Mouse (Mus musculus): ENCODE measurements at regions not wholly inside any gene's neighbourhood (a gene's known extent, or its start where the extent isn't known, plus 50 kb on each side); places are given as distances from the start of the nearest gene placed in this dataset.

DNA sequence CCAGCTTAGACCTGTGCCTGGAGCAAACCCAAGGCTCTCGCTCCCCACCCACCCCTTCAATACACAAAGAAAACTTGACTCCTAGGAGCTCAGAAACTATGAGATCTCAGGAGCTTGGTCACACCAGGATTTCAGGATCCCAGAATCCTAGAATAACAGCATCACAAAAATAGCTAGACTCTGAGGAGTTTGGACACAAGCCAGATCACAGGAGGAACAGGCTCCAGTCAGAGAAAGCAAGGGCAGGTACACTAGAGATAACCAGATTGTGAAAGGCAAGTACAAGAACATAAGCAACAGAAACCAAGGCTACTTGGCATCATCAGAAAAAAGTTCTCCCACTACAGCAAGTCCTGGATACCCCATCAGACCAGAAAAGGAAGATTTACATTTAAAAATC is 221.5 kb downstream of the Epha7 start:
- no peak for DNase-seq

DNA sequence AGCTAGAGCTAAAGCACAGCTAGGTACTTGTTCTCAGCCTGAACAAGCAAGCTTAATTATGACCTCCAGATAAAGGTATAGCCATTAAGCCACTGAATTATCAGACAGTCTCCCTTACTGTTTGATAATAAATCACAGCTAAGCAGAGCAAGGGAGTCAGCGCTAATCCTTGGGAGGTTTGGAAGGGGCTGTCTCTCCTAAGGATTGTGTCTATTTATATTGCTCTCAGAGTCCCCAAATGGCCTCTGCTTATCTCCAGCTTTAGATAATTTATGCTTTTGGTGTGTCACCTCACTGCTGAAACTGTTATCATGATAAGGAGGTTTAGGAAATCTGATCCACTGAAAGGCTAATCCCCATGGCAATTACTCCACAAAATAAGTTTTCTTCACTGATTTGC is 227.1 kb downstream of the Epha7 start:
- DNase-seq = no peak

DNA sequence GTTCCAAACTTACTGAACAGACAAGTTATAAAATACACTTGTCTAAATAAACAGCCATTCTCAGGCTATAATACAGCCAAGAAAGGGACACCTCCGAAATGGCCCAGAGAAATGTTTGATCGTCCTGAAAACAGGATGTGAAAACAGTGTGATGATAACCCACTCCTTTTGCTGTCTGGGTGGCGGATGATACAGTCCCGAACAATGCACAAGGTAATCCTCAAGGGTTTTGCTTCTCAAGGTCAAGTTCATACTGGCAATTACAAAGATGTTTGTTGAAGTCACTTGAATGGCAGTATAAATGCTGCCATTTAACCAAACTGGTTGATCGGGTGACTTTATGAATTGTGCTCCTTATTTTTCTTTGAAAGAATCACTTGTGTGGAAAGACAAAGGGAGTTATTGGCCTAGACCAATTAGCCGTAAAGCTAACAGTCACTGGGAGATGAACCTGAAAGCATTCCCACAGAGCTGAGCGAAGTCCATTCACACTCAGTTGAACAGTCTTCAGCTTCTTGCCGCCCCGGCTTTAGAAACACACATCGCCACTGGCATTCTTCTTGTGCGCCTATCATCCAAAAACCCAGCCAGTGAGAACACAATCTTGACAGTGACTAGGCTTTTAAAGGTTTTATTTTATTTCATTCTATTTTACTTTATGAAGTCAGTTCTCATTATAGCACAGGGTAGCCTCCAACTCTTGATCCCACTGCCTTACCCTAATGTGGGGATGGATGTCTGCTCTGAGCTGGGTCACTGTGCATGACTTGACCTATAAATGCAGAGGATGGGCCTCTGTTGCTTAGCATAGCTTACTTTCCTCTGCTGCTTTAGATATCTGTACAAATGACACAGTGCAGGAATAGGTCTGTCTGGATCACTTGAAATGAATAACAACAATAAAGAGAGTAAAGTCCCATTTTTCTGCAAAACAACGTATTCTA is 256.0 kb downstream of the Epha7 start:
- no peak for DNase-seq

DNA sequence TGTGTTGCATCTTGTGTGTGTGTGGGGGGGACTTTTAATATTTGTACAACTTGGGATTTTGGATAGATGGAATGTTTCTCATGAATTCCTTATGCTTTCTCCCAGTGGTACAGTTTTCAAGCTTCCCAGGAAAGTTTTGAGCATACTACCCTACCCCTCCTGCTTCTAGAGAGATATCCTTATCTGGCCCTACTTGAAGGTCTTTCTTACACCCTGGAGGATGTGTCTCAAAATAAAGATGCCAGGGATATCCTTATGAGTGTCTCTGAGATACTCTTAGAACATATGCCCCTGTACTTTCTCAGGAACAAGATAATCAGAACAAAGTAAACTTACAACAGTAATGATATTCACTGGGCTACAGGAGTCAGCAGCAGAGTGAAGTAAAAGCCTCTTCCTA is 261.3 kb downstream of the Epha7 start:
- DNase-seq = no peak

DNA sequence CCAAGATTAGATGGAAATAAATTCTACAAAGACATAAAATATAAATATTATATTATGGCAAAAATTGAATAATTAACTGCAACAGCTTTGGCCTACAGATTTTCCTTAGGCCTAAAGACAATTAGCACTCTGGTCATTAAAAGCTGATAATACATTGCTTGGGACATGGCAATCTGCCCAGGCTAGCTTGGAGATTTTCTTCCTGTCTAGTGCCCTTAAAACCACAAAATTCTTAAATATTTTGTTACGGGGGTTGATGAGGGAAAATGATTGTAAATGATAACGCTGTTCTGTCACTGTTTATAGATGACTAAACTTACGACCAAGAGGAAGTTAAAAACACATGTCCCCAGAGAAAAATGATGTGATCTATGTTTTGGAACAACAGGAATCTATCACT is 261.9 kb downstream of the Epha7 start:
- no peak for DNase-seq

DNA sequence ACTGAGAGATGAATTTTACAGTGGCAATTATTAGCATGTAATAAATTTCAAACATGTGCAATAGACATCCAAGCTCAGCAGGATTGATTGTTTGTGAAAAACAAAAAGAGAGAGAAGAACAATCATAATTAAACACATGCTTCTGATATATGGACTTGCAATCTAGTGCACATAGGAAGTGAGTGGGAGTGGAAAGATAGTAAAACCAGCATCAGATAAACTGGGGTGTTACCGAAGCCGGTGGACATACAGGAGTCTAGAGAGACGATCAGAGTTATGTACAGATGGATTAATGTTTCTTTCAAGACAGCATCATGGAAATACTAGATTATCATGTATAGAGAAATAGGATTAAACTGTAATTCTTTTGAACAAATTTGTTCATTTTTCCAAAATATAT is 263.8 kb downstream of the Epha7 start:
- DNase-seq = no peak

DNA sequence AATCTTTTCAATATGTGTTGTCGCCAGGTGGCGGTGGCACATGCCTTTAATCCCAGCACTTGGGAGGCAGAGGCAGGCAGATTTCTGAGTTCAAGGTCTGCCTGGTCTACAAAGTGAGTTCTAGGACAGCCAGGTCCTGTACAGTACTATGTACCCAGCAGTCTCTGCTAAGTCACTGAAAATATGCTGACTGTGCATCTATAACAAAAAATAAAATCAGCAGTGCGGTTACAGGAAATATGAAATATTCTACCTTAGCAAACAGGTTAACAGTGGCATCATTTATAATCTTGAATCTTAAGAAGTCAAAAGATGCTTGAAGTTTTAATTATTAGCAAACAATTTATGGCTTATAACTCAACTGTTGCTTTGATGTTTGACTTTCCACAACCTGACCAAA is 265.5 kb downstream of the Epha7 start:
- no peak for DNase-seq

DNA sequence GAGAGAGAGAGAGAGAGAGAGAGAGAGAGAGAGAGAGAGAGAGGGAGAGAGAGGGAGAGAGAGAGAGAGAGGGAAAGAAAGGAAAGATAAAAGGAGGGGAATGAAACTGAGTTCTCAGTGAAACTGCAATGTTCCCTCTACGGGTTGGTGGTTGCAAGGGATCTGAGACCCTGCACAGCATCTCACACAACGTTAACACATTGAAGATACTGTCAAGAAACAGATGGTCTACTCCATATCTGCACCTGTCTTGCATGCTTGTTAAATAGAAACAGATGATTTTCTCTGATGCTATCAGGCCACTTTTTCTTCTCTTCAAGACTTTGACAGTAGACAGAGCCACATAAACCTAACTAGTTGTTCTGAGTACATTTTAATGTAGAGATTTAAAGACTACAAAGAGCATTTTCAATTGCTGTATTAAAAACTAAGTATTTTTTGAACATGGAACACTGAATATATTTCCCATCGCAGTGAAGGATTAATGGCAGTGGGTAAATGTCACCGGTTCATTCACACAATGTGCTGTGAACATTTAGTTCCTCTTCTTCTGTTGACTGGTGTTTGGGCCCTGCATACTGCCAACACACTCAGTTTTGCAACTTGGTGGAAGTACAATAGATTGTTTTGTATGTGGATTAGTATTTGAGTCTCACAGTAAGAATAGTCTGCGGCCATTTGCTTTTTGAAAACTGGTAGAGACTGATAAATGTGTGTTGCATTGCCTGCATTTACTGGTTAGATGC is 270.8 kb downstream of the Epha7 start:
- no peak for DNase-seq

DNA sequence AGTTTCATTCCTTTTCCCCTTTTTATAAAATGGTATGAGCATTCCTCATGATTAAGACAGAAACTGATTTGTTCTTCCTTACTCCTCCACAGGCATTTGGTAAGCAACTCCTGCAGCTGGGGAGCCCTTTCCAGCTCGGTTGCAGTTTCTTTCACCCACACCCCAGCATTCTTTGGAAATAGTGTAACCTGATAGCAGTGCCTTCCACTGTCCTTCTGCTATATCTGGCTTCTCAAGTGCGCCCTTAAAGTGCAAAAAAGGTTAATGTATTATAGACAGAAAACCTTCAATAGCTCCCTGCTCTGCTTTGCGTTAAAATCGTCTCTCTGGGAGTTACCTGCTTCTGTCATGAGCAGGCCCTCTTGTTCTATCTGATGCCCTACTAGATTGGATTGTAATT is 278.0 kb downstream of the Epha7 start:
- no peak for DNase-seq

DNA sequence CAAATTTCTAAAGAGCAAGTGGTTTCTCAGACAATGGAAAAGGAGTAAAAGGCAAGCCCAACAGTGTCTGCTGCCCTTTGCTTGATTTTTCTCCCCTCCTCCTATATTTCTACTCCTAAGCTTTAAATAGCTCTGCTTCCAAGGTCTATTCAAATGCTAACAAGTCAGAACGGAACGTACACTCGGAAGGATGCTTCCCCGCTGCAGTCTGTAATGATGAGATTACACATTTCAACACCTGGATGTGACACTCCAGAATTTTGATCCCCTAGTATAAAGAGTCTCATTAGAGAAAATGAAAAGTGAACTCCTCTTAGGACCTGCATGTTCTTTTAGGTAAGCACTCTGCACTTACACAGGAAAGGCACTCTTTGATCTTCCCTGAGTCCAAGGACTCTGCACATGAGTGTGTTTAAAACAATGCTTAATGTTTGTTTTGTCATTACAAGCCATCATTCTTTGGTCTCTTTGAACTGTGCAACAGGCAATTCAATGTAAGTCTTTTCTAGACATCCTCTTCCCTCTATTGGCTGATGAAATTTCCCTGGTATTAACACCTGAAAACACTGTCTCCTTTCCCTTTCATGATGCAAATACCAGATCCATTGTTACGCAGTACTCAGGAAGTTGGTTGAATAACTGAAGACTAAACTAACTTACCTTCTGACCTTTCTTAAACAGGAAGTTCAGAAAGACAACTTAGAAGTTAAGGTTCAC is 278.7 kb downstream of the Epha7 start:
- DNase-seq = no peak

DNA sequence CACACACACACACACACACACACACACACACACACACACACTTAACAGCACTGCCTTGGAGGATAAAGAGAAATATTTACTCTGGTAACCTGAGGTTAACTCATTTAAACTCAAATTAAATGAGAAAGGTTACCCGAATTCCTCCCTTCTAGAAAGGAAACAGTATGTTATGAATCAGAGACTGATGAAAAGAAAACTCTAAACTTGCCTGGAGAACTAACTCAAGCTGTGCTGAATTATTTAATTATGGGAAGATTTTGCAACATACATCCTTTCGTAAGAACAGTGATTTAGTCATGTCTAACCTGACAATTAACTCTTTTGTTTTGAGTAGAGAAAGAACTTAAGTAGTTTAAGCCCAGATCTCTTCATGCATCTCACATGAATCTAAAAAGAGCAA is 289.4 kb downstream of the Epha7 start:
- no peak for DNase-seq

DNA sequence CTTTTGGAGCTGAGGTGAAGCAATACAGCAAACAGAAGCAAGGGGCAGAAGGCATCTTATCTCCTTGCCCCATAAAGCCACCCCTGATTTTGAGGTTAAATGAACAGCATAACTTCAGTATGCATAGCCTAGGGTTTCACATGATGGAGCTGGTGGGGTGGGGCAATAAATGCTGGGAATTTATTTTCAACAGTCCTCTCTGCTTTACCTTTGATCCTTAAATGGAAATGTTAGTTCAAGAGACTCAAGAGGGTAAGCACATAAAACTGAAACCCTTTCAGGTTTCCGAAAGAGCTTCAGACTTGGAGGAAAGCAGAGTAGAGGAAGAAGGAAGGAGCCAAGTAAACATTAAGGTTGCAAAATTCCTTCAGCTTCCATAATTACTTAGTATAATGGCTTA is 290.5 kb downstream of the Epha7 start:
- DNase-seq = no peak

DNA sequence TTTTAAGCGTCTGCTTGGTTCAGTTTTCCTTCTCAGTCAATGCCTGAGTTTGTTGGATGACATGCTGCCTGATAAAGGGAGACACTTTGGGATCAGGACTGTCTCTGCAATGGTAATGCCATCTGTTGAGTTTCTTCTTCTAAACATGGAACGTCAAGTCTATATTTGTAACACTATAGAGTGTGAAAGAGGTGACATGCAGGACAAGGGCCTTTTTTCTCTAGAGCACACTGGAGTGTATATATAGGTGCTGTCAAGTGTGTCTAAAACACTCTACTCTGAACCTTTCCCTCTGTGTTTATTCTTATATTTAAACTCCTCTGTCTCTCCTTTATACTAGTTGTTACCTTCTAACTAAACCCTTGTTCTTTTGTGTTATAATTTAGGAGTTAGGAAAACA is 299.6 kb downstream of the Epha7 start:
- DNase-seq = no peak

DNA sequence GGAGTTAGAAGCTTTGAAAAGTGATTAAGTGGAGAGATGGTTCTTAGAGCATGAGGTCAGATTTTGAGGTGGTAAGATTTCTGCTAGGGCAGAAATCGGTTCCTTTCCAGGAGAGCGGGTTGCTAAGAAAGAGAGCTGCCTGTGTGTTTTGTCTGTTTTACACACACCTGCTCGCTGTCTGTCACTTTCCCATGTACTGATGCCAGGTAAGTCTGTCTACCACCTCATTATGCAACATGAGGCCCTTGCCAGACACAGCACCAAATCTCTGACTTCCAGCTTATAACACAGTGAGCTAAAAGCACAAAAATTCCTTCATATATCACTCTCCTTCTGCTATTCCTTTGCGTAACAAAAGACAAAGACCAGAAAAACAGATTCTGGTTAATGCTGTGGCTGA is 304.1 kb downstream of the Epha7 start:
- DNase-seq = no peak

DNA sequence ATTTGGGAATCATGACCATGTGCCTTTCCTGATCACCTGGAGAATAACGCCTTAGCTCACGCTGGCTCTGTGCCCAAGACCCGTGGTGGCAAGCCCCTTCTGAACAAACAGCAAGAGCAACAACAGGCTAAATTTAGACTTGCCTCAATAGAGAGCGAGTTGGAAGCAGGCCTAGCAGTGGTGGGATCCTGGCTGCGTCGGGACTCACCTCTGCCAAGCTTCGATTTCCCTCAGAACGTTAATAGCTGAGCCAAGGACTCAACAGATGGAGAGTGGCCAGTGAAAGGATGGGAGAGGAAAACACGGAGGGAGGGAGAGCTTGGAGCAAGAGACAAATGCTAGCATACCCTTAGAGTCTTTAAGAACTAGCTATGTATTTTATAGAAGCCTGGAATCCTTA is 305.0 kb downstream of the Epha7 start:
- DNase-seq = peak; percentile 31

DNA sequence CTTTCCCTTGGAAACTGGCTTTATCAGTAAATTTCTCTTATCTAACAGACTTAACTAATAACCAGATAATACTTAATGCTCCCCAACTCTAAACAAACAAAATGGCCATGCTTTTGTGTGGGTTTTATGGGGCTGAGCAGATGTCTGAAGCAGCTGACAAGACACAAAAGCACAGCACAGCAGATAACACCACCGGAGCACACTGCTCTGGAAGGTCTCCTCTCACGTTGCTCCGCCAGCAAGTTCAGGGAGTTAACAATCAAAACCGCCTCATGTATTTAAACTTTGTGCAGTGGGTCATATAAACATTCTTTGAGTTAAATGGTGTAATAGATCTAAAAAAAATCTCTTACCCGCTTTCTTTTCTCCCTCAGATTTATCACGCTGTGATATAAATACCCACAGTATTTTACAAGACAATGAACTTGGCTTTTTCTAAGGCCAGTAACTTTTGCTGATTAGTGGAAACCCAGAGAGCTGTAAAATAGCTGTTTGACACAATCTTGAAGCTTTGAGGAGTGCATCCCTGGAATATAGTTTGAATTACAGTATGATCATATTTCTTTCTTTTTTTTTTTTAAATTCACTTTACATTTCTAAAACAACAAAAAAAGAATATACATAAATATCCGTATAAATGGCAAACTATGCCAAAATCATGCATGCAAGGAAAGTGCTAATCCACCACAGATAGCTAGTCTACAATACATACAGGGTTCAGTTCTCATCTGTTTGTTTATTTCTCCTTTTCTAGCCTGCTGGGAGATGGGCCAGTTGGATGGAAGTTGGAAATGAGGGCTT is 305.9 kb downstream of the Epha7 start:
- no peak for DNase-seq

DNA sequence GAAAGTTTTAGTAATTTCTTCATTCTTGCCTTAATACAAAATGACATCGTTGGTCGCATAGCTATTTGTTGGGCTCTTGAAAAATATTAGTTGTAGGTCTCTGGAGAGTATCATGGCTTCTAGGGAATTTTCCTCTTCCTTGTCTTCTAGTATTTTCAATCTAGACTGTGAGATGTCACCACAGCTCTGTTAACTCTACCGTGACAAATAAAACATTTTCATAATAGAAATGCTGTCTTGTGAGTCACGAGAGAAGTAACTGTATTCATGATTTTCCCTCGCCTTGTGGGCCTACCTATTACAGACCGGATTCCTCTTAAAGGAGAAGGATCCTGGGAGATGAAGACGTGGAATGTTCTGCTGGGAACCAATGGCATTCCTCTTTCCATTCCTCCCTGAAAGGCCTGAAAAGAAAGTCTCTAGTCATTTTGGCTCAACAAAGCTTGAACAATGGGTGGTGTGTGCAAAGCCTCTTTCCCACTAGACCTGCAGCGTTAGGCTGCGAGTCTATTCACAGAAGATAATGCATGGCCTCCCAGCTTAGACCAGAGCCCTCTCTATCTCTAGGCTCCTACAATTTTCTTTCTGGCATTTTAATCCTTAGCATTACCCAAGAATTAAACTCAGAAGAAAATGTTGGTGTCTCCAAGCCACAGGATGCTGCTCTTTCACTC is 306.7 kb downstream of the Epha7 start:
- DNase-seq = no peak

DNA sequence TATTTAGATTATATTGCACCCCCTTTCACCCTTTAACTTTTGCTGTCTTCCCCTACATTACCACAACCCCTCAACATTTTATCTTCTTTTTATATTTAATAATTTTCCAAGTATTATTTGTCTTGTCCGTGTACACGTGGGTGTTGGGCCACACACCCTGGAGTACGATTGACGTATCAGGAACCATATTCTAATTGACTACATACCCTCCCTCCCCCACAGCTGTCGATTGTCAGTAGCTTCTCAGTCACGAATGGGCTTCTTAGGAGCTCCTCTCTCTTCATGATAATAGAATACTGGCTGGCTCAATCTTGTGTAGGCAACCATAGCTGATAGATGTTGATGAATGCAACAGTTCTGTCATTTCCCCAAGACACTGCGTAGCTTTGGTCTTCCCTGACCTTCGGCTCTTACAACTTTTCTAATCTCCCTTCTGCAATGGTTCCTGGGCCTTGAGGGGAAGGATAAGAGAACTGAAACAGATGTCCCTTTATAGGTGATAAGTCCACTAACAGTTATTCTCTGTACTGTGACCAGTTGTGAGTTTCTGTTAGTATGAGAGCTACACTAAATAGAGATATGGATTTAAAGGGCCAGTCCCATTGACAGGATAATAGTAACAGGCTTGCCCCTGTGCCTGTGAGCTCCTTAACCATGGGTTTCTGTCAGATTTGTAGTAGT is 310.9 kb downstream of the Epha7 start:
- no peak for DNase-seq

DNA sequence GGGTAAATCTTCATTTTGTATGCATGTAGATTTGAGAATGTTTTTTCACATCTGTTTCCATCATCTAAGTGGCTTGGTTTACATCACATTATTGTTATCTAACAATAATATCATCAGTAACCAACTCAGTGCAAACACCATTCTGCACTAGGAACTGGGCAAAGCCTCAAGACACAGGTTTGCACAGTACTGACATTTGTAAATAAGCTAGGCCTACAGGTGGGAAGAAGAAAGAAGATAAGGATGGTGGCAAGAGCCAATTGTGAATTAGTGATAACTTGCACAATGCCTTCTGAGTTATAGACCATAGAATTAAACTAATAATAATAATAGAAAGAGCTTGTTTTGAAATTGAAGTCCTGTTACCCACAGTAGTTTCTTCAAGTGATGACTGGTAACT is 317.6 kb downstream of the Epha7 start:
- no peak for DNase-seq

DNA sequence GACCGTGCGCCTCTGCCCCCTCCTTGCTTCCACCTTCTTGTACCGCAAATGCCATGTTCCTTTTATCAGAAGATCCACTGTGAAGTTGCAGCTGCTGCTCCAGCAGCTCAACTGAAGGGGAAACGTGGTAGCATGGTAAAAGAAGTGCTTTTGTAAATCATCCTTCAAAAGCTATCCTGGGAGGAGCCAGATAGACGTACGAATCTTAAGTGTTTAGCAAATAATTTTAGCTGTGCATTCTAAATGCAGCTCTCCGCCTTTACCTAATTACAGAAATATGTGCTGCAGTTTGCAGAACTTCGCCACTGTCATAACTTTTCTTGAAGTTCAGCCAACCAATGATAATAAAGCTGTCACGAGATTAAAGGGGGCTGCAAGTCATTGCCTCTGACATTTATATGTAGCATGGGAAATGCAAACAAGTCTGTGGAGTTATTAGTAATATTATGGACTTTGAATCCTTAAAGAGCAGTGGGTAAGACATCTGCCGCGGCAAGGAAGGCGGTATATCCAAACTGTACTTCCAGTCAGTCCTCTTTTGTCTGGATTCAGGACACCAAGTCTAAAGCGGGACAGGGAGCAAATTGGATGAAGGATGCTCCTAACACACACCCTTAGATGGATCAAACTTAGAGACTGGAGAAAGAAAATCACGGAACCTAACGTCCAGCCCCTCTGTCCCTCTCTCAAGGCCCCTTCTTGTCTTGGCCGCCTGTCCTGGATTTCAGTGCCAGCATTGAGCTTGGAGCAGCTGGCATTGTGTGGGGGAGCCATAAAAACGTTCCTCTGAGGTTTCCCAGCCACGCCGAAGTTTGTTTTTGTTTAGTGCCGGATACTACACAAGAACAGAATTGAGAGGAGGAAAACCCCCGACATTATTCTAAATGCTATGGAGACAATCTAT is 320.7 kb downstream of the Epha7 start:
- DNase-seq = no peak
